Mouse (Mus musculus) gastrocnemius, adult 18-20 months (tissue): ENCODE results near the gene Hmga1b. TPM values are rescaled to one million over a fixed set of nuclear protein-coding genes. Genes with fewer than 3 reads are reported as not detected.

ENCODE experiments used
- total RNA-seq, 2 experiments: library from RNA; stranded (reverse); gene quantifications; 2 replicates each; pipeline ENCODE4 v1.2.3; 2021

The Hmga1b gene
- total RNA-seq, 2 experiments from 2014 or later, result 20.4 to 22.2 TPM

Other genes starting within 250 kb of the Hmga1b start
- gene Gcgr, start 232.1 kb upstream of the Hmga1b start, total RNA-seq, result under 1 TPM in 1 of 2 experiments, not detected in 1; 0.45 TPM
- 10 to 100 TPM; 18.4 to 22.7 TPM for gene Mcrip1, start 213.1 kb upstream of the Hmga1b start, total RNA-seq
- gene Ppp1r27, start 211.7 kb upstream of the Hmga1b start, total RNA-seq, result 100 to 1,000 TPM; 140 to 577 TPM
- gene P4hb, start 189.5 kb upstream of the Hmga1b start, total RNA-seq, result 100 to 1,000 TPM; 188 to 221 TPM
- 10 to 100 TPM; 71.0 to 89.8 TPM for gene Arhgdia, start 181.2 kb upstream of the Hmga1b start, total RNA-seq
- gene Alyref, start 164.4 kb upstream of the Hmga1b start, total RNA-seq, result 10 to 100 TPM; 42.8 to 48.6 TPM
- 10 to 100 TPM; 45.9 to 52.1 TPM for gene Anapc11, start 164.4 kb upstream of the Hmga1b start, total RNA-seq
- gene Npb, start 154.3 kb upstream of the Hmga1b start, total RNA-seq, result not detected
- 10 to 100 TPM; 26.1 to 27.7 TPM for gene Pcyt2, start 144.9 kb upstream of the Hmga1b start, total RNA-seq
- gene Sirt7, start 137.6 kb upstream of the Hmga1b start, total RNA-seq, result 1 to 10 TPM; 3.6 to 4.2 TPM
- gene Mafg, start 129.2 kb upstream of the Hmga1b start, total RNA-seq, result 10 to 100 TPM; 50.2 to 58.8 TPM
- 1 to 10 TPM; 2.8 to 3.2 TPM for gene Pycr1, start 119.0 kb upstream of the Hmga1b start, total RNA-seq
- gene Myadml2, start 114.6 kb upstream of the Hmga1b start, total RNA-seq, result 100 to 1,000 TPM; 124 to 137 TPM
- not detected for gene Notum, start 101.6 kb upstream of the Hmga1b start, total RNA-seq
- 10 to 100 TPM; 31.1 to 33.4 TPM for gene Aspscr1, start 89.8 kb upstream of the Hmga1b start, total RNA-seq
- 10 to 100 TPM; 24.2 to 32.0 TPM for gene Cenpx, start 49.1 kb upstream of the Hmga1b start, total RNA-seq
- gene Lrrc45, start 48.9 kb upstream of the Hmga1b start, total RNA-seq, result 1 to 10 TPM; 2.3 to 3.0 TPM
- gene Rac3, start 41.3 kb upstream of the Hmga1b start, total RNA-seq, result 1 to 10 TPM in 1 of 2 experiments, under 1 TPM in 1; 0.95 to 1.3 TPM
- gene Dcxr, start 35.5 kb upstream of the Hmga1b start, total RNA-seq, result 1 to 10 TPM; 8.2 to 9.6 TPM
- gene Cbr2, start 30.7 kb upstream of the Hmga1b start, total RNA-seq, result 10 to 100 TPM; 11.6 to 16.9 TPM
- 10 to 100 TPM; 12.6 to 13.0 TPM for gene Rfng, start 21.4 kb downstream of the Hmga1b start, total RNA-seq
- 10 to 100 TPM; 62.5 to 63.3 TPM for gene Gps1, start 21.5 kb downstream of the Hmga1b start, total RNA-seq
- gene Dus1l, start 33.6 kb downstream of the Hmga1b start, total RNA-seq, result 10 to 100 TPM; 27.6 to 28.6 TPM
- 10 to 100 TPM; 11.4 to 17.1 TPM for gene Fasn, start 61.8 kb downstream of the Hmga1b start, total RNA-seq
- 1 to 10 TPM; 3.0 to 3.5 TPM for gene Ccdc57, start 170.1 kb downstream of the Hmga1b start, total RNA-seq
- gene Slc16a3, start 185.7 kb downstream of the Hmga1b start, total RNA-seq, result 100 to 1,000 TPM; 257 to 298 TPM
- gene Csnk1d, start 228.5 kb downstream of the Hmga1b start, total RNA-seq, result 10 to 100 TPM; 48.7 to 57.4 TPM